Mouse (Mus musculus): Measurements from ENCODE around the gene Fyco1.
"Not testable (repeated sequence)": the region's sequence is repeated elsewhere in the genome, so short reads cannot be mapped to it uniquely, and the experiment has no call there.

Fyco1 gene

GRCm38 (mm10) chr9:123815996-123816395, 35.7 kb downstream of the Fyco1 start:
- in situ Hi-C loops (cut with MboI, MseI), result no loop called here

GRCm38 (mm10) chr9:123815444-123815843, 36.3 kb downstream of the Fyco1 start:
- in situ Hi-C loops (cut with MboI, MseI), result no loop called here

GRCm38 (mm10) chr9:123814821-123815220, 36.9 kb downstream of the Fyco1 start:
- in situ Hi-C loops (cut with MboI, MseI), result no loop called here

GRCm38 (mm10) chr9:123814326-123814725, 37.4 kb downstream of the Fyco1 start:
- in situ Hi-C loops (cut with MboI, MseI), result no loop called here

GRCm38 (mm10) chr9:123811831-123812230, 39.9 kb downstream of the Fyco1 start:
- in situ Hi-C loops (cut with MboI, MseI), result no loop called here

GRCm38 (mm10) chr9:123808583-123808982, 43.1 kb downstream of the Fyco1 start:
- in situ Hi-C loops (cut with MboI, MseI), result no loop called here

GRCm38 (mm10) chr9:123806267-123806666, 45.4 kb downstream of the Fyco1 start, which contains the start of gene Cxcr6:
Gene Cxcr6 (plus strand): TSS chr9:123806475.
- in situ Hi-C loops (cut with MboI, MseI), result no loop called here

- in situ Hi-C loops (cut with MboI, MseI), result no loop called here
Observed at GRCm38 (mm10) chr9:123805241-123805640, 46.5 kb downstream of the Fyco1 start.

GRCm38 (mm10) chr9:123802896-123803295, 48.8 kb downstream of the Fyco1 start:
- in situ Hi-C loops (cut with MboI, MseI), result no loop called here

GRCm38 (mm10) chr9:123802421-123802820, 49.3 kb downstream of the Fyco1 start:
- in situ Hi-C loops (cut with MboI, MseI), result no loop called here

- in situ Hi-C loops (cut with MboI, MseI), result no loop called here
Observed at GRCm38 (mm10) chr9:123801527-123801926, 50.2 kb downstream of the Fyco1 start.

- in situ Hi-C loops (cut with MboI, MseI), result loop anchor here in 1 of 2 experiments (5.0 kb wide), 1 partner anchor 134 kb away; no protein-coding TSS in a partner anchor
Observed at GRCm38 (mm10) chr9:123796174-123796573, 55.5 kb downstream of the Fyco1 start.

- in situ Hi-C loops (cut with MboI, MseI), result no loop called here
Observed at GRCm38 (mm10) chr9:123788855-123789529, 62.7 kb downstream of the Fyco1 start.

- in situ Hi-C loops (cut with MboI, MseI), result not testable (repeated sequence)
Observed at GRCm38 (mm10) chr9:123773299-123773698, 78.4 kb downstream of the Fyco1 start.

GRCm38 (mm10) chr9:123769532-123769931, 82.2 kb downstream of the Fyco1 start:
- in situ Hi-C loops (cut with MboI, MseI), result loop anchor here (5.0 to 10.0 kb wide), 3 partner anchors 37 to 485 kb away; no protein-coding TSS in a partner anchor

GRCm38 (mm10) chr9:123768443-123768842, 83.3 kb downstream of the Fyco1 start:
- in situ Hi-C loops (cut with MboI, MseI), result loop anchor here (5.0 to 10.0 kb wide), 3 partner anchors 36 to 486 kb away; no protein-coding TSS in a partner anchor

- in situ Hi-C loops (cut with MboI, MseI), result loop anchor here (5.0 to 10.0 kb wide), 3 partner anchors 35 to 488 kb away; no protein-coding TSS in a partner anchor
Observed at GRCm38 (mm10) chr9:123766996-123767395, 84.7 kb downstream of the Fyco1 start.

- in situ Hi-C loops (cut with MboI, MseI), result loop anchor here (5.0 to 10.0 kb wide), 3 partner anchors 161 to 494 kb away; no protein-coding TSS in a partner anchor
Observed at GRCm38 (mm10) chr9:123763771-123764170, 87.9 kb downstream of the Fyco1 start.

GRCm38 (mm10) chr9:123762886-123763285, 88.8 kb downstream of the Fyco1 start:
- in situ Hi-C loops (cut with MboI, MseI), result loop anchor here (5.0 to 10.0 kb wide), 3 partner anchors 162 to 494 kb away; no protein-coding TSS in a partner anchor

GRCm38 (mm10) chr9:123760806-123761205, 90.9 kb downstream of the Fyco1 start:
- in situ Hi-C loops (cut with MboI, MseI), result loop anchor here (5.0 to 10.0 kb wide), 3 partner anchors 164 to 496 kb away; no protein-coding TSS in a partner anchor

GRCm38 (mm10) chr9:123758645-123759044, 93.1 kb downstream of the Fyco1 start:
- in situ Hi-C loops (cut with MboI, MseI), result loop anchor here in 1 of 2 experiments (5.0 kb wide), 1 partner anchor 174 kb away; no protein-coding TSS in a partner anchor

- in situ Hi-C loops (cut with MboI, MseI), result loop anchor here in 1 of 2 experiments (5.0 kb wide), 1 partner anchor 174 kb away; no protein-coding TSS in a partner anchor
Observed at GRCm38 (mm10) chr9:123758156-123758555, 93.5 kb downstream of the Fyco1 start.

GRCm38 (mm10) chr9:123757326-123757725, 94.4 kb downstream of the Fyco1 start:
- in situ Hi-C loops (cut with MboI, MseI), result loop anchor here in 1 of 2 experiments (5.0 kb wide), 1 partner anchor 175 kb away; no protein-coding TSS in a partner anchor
